Mouse (Mus musculus) CD4-positive naive resting alpha-beta T cell, adult 76 days (primary cell): ENCODE measurements around the gene Dera. TPM values are rescaled to one million over a fixed set of nuclear protein-coding genes. Genes with fewer than 3 reads are reported as not detected.

Experiments used
- total RNA-seq: library from RNA; stranded (reverse); gene quantifications from one replicate; pipeline ENCODE4 v1.2.4, GENCODE M21; 2023

The Dera gene
- 30.8 TPM for total RNA-seq

DNA sequence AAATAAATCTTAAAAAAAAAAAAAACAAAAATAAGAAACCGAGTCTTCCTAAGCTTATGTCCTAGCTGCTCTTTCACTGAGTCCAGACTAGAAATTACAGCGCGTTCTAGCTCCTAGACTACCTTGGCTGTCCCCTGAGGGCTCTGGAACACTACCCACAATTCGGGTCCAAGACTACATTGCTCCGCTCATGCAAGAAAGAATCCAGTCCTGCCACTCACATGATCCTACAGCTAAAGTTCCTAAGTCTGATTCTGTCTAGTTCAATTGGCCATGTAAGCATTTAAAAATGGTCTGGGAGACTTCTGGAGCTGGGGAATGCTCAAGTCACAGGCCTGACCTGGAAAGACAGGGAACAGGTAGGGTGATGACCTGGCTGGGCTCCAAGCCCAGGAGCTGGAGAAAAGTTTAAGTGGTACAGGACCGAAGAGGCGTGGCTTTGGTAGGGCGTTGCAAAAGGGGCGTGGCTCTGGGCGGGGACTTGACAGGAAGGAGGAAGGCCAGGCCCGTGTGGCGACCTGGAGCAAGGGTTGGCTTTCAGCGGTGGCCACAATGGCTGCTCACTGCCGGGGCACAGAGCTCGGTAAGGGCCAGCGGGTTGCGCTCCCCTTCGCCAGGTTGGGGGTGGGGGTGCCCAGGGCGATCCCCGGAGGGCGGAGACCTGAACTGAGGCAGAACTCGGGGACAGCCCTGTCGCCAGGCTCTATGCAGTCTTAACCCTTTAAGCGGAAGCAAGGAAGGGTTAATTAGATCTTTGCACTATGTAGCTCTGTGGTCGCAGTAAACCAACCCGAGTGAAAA lies at the start of gene Dera:
TSS of gene Dera (plus strand) at position 491 of the 801 bp plus-strand sequence.

DNA sequence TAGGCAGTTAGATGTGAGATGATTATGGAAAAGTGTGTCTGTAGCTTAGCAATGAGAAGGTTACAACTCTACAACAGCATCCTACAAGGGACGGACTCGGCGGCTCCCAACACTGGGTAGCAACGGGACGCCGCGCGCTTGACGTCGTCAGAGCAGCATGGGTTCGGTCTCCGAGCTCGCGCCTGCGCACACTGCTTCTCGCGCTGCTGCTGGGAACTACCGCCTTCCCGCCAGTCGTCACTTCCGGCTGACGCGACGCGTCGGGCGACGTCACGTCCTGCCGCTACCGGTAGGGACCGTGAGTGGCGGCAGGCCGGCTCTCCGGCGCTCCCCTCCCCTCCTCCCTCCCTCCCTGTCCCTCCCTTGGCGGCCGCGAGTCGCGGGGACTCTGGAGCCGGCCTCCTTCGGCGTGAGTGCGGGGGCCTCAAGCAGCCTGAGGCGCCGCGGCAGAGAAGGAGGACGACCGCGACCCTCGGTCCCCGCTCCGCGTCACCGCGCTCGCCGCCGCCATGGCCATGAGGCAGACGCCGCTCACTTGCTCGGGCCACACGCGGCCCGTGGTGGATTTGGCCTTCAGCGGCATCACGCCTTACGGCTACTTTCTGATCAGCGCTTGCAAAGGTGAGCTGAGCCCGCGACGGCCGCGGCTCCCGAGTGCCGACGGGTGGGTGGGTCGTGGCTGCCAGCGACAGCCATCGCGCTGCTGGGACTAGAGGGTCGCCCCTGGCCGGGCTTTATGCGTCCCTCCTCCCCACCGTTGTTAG lies 19.3 kb upstream of the Dera start, which contains the start of gene Strap:
TSS of gene Strap (plus strand) at position 233 of the 764 bp plus-strand sequence.

Other genes starting within 250 kb of the Dera start
- 3.8 TPM for gene Eps8, start 99.7 kb upstream of the Dera start, total RNA-seq
- 101 TPM for gene Strap, start 19.5 kb upstream of the Dera start, total RNA-seq